Mouse (Mus musculus) limb, embryonic 15.5 days (tissue): ENCODE measurements around the gene Cdh5. TPM values are rescaled to one million over a fixed set of nuclear protein-coding genes. Genes with fewer than 3 reads are reported as not detected.
"Not testable (repeated sequence)": the region's sequence is repeated elsewhere in the genome, so short reads cannot be mapped to it uniquely, and the experiment has no call there.

Experiments used
- ATAC-seq: fragments of 200-750 bp; cut with Nextera tagmentation; 2 replicates; pipeline ENCODE4 v1.8.0; 2017; ENCODE audit warnings: low read depth, moderate TSS enrichment; ENCODE audit not compliant: insufficient number of reproducible peaks, low FRiP score, low TSS enrichment
- H3K27ac ChIP-seq: fragments of 300-500 bp; sonication (generic); 2 replicates; pipeline ENCODE4 v1.5.1; 2015; ENCODE audit warnings: moderate library complexity, mild to moderate bottlenecking, inconsistent platforms
- H3K27me3 ChIP-seq: fragments of 300-500 bp; sonication (generic); 2 replicates; pipeline ENCODE4 v1.6.1; 2015; ENCODE audit warnings: inconsistent platforms
- H3K36me3 ChIP-seq: fragments of 300-500 bp; sonication (generic); 2 replicates; pipeline ENCODE4 v1.6.1; 2015; ENCODE audit warnings: inconsistent platforms
- H3K4me1 ChIP-seq: fragments of 300-500 bp; sonication (generic); 2 replicates; pipeline ENCODE4 v1.6.1; 2015; ENCODE audit warnings: inconsistent platforms
- H3K4me2 ChIP-seq: fragments of 300-500 bp; sonication (generic); 2 replicates; pipeline ENCODE4 v1.6.1; 2015; ENCODE audit warnings: mild to moderate bottlenecking, inconsistent platforms
- H3K4me3 ChIP-seq: fragments of 300-500 bp; sonication (generic); 2 replicates; pipeline ENCODE4 v1.5.1; 2015; ENCODE audit warnings: mild to moderate bottlenecking, inconsistent platforms
- H3K9ac ChIP-seq: fragments of 300-500 bp; sonication (generic); 2 replicates; pipeline ENCODE4 v1.6.1; 2015; ENCODE audit warnings: inconsistent platforms
- H3K9me3 ChIP-seq: fragments of 300-500 bp; sonication (generic); 2 replicates; pipeline ENCODE4 v1.6.1; 2016; ENCODE audit warnings: inconsistent platforms
- WGBS: fragments of 180-500 bp; shearing (Covaris S2); methylation state at CpG from one replicate; pipeline ENCODE4 v1.1.7; 2015; 5-methylcytosine and 5-hydroxymethylcytosine counted together
- polyA plus RNA-seq: library from polyadenylated mRNA; unstranded; fragments of >200 nt; fragmentation: Nextera tagmentation; extraction: Ambion mirVana; gene quantifications from 2 replicates; pipeline ENCODE4 v1.2.1, GENCODE M21; 2015

Gene Cdh5
- polyA plus RNA-seq, 1 experiment from 2014 or later, result 31.6 TPM

DNA sequence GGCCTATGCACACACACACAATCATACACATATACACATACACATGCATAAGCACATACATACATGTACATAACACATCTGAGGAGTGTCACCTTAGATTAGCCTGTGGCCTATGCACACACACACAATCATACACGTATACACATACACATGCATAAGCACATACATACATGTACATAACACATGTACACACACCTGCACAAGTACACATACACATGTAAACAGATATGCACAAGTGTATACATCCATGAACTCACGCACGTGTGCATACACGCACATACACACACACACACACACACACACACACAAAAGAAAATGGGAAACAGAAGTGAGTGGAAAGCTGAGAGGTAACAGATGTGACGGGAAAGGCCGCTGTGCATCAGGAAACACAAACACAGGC is 26.3 kb upstream of the Cdh5 start:
- Histone ChIP-seq H3K9ac (no peak overlapping the region), H3K36me3 (no peaks in the 10 kb centered on the region), H3K27ac (no peak overlapping the region), H3K4me3 (no peak overlapping the region), H3K27me3 (no peaks in the 10 kb centered on the region), H3K4me2 (no peak overlapping the region), H3K4me1 (peaks cover 12% of the 10 kb centered on the region; the same call in 1 of the 2 replicates), H3K9me3 (no peaks in the 10 kb centered on the region)
- ATAC-seq, result no peak
- 72% methylated on average over 6 of the region's 6 CpGs for WGBS

DNA sequence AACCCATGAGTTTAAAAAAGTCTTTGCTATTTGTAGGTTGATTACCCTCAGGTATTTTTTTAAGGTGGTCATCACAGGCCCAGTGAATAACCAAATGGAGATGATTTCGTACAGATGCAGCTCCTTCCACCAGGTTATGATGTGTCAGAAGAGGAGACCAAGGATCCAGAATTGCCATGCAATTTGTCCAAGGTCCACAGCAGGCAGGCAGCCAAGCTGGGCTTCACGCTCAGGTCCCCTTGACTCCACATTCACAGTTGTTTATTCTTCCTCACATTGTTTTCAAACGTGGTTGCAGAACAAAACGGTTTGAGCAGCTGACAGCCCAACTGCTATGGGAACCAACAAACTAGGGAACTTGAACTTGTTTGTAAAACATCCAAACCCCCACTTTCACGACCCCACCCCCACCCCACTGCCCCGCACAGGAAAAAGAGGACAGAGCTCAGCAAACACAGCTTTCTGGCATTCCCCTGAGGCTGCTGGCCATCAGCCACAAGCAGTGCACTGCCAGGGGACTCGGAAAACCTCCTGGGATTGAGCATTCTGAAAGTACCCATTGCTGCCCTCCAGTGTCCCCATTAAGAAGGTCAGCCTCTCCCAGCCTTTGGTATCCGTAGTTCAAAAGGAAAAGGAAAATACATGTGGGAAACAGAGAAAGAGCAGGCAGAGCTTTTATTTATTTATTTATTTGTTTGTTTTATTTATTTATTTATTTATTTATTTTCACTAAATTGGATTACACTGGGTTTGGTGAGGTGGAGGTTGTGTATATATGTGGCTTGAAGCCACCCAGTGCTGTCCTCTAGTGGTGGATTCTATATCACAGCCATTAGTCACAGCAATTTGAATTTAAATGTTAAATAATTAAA is 24.6 kb upstream of the Cdh5 start:
- no peak; the same call in 1 of the 2 replicates for ATAC-seq
- H3K27me3 ChIP-seq, result no peaks in the 10 kb centered on the region
- H3K27ac ChIP-seq, result no peak overlapping the region

DNA sequence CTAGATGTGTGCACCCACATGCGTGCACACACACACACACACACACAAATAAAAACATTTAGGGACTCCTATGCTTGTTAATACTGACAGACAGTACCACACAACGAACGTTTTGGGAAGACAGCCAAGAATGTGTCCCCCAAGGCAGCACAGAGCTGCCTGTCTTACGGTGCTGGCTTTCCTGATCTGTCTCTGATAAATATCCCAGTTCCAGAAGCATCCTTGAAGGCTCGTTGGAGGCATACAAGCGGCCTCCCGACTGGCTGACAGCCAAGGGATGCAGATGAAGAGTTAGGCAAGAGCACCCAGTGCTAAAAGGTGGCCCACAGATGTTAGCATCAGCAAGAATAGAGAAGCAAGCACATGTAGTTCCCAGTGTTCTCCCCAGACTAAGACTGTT is 23.3 kb upstream of the Cdh5 start:
- 29% methylated on average over 7 of the region's 7 CpGs for WGBS
- Histone ChIP-seq H3K4me2 (no peak overlapping the region), H3K4me1 (0 out of 2 replicates have a peak, but pooled peaks cover 4% of the 10 kb centered on the region), H3K4me3 (no peak overlapping the region), H3K27ac (no peak overlapping the region), H3K36me3 (no peaks in the 10 kb centered on the region), H3K27me3 (no peaks in the 10 kb centered on the region), H3K9me3 (no peaks in the 10 kb centered on the region), H3K9ac (no peak overlapping the region)
- ATAC-seq, result no peak

More for the DNA sequence above, 24.6 kb upstream of the Cdh5 start:
- 32% methylated on average over 8 of the region's 8 CpGs for WGBS
- H3K4me3 ChIP-seq, result no peak overlapping the region
- H3K4me1 ChIP-seq, result 0 out of 2 replicates have a peak, but pooled peaks cover 4% of the 10 kb centered on the region
- no peak overlapping the region for H3K9ac ChIP-seq
- no peaks in the 10 kb centered on the region for H3K9me3 ChIP-seq
- no peaks in the 10 kb centered on the region for H3K36me3 ChIP-seq
- H3K4me2 ChIP-seq, result 0 out of 2 replicates have a peak overlapping the region, but pooled peaks have one; percentile 19

DNA sequence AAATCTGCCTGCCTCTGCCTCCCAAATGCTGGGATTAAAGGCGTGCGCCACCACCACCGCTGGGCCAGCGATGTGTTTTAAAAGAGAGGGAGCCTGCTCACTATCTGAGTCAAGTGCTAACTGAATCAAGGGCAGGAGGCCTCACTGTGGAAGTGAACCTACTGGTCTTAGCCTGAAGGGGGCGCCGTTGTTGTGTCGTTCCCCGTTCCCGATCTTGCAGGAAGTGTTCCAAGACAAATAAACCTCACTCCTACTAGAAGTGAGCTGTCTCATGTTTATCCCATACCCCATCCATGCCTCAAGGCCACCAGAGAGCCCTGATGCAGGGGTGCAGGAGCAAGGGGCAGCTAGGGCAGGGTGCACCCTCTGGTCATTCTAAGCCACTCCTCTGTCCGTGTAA is 16.1 kb upstream of the Cdh5 start:
- Histone ChIP-seq H3K27ac (no peak overlapping the region), H3K9me3 (no peaks in the 10 kb centered on the region)

DNA sequence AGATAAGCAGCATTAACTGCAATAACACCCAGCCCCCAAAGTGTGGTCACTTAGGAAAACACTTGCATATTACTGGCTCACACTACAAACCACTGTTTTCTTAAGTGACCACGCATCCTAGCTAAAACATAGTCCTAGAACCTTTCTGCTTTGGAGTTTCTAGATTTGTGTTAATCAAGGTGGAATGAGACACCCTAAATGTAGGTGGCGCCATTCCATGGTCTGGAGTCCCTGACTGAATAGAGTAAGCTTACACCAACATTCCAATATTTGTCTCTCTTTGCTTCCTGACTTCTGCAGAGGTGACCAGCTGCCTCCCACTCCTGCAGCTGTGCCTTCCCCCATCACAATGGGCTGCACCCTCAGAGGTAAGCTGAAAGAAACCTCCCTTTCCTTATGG is 14.8 kb upstream of the Cdh5 start:
- Histone ChIP-seq H3K27ac (no peak overlapping the region), H3K36me3 (no peaks in the 10 kb centered on the region), H3K4me2 (no peak overlapping the region), H3K27me3 (no peaks in the 10 kb centered on the region), H3K9me3 (no peaks in the 10 kb centered on the region), H3K4me1 (no peaks in the 10 kb centered on the region), H3K4me3 (no peak overlapping the region), H3K9ac (no peak overlapping the region)
- ATAC-seq, result no peak
- 72% methylated on average over 2 of the region's 2 CpGs for WGBS

More for the DNA sequence above, 16.1 kb upstream of the Cdh5 start:
- Histone ChIP-seq H3K4me3 (no peak overlapping the region), H3K4me1 (no peaks in the 10 kb centered on the region), H3K9ac (no peak overlapping the region), H3K36me3 (no peaks in the 10 kb centered on the region), H3K4me2 (no peak overlapping the region), H3K27me3 (no peaks in the 10 kb centered on the region)
- WGBS, result 82% methylated on average over 10 of the region's 10 CpGs
- ATAC-seq, result no peak

DNA sequence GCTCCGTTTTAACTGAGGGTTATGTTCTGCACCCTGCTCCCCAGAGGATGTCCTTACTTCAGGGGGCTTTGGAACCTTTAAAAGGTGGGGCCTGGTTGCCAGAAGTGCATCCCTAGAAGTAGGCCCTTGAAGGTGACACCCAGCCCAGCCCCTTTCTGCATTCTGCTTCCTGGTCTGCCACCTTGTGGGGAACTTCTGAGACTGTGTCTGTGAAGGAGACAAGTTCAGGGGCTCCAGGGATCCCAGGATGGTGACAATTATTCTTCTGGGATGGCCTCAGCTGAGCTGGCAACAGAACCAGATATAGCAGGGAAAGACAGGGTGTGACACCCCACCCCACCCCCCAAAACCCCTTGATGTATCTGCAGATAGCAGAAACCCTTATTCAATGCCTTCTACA is 14.3 kb upstream of the Cdh5 start:
- Histone ChIP-seq H3K4me2 (no peak overlapping the region), H3K9ac (no peak overlapping the region), H3K9me3 (no peaks in the 10 kb centered on the region), H3K27me3 (no peaks in the 10 kb centered on the region), H3K27ac (no peak overlapping the region), H3K4me3 (no peak overlapping the region), H3K36me3 (no peaks in the 10 kb centered on the region), H3K4me1 (no peaks in the 10 kb centered on the region)
- ATAC-seq, result no peak
- 42% methylated on average over 1 of the region's 1 CpGs for WGBS

DNA sequence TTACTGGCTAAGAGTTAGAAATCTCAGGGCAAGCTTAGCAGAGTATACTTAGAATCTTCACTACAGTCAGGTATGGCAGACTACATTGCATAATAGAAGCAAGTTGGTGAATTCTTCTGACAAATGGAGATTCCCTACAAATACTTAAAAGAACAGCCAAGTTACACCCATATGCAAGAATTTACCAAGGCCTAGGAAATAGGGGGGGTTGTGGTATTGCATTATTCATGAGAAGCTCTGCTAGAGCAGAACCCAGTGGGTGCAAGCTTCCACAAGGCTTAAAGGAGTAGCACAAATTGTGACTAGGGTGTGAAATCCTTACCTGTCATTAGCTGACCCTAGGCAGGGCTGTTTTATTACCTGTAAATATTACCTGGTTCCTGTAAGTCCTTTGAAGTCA is 13.5 kb upstream of the Cdh5 start:
- ATAC-seq, H3K27me3 ChIP-seq, H3K4me1 ChIP-seq, H3K27ac ChIP-seq, H3K36me3 ChIP-seq, H3K9ac ChIP-seq, H3K9me3 ChIP-seq, H3K4me3 ChIP-seq, H3K4me2 ChIP-seq: not testable (repeated sequence)

DNA sequence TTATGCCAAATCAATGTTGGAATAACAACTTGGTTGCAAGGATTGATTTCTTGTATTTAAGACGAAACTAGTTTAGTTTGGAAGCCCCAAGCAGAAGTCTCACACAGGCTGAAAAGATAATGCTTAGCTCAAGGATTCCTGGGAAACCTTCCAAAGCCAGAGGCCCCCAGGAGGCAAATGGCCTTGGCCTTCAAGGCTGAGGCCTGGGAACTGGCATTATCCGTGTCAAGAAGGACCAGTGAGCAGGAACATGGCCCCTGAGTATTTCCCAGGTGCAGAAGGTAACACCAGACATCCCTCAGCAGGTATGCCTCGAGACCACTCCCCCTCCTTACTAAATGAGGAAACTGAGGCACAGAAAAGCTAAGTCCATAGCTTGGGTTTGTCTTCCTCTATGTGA is 12.5 kb upstream of the Cdh5 start:
- Histone ChIP-seq H3K27me3 (no peaks in the 10 kb centered on the region), H3K4me2 (no peak overlapping the region), H3K4me3 (no peak overlapping the region), H3K36me3 (no peaks in the 10 kb centered on the region), H3K4me1 (no peaks in the 10 kb centered on the region), H3K27ac (no peak overlapping the region), H3K9me3 (no peaks in the 10 kb centered on the region), H3K9ac (no peak overlapping the region)
- ATAC-seq, result no peak
- 63% methylated on average over 3 of the region's 3 CpGs for WGBS

DNA sequence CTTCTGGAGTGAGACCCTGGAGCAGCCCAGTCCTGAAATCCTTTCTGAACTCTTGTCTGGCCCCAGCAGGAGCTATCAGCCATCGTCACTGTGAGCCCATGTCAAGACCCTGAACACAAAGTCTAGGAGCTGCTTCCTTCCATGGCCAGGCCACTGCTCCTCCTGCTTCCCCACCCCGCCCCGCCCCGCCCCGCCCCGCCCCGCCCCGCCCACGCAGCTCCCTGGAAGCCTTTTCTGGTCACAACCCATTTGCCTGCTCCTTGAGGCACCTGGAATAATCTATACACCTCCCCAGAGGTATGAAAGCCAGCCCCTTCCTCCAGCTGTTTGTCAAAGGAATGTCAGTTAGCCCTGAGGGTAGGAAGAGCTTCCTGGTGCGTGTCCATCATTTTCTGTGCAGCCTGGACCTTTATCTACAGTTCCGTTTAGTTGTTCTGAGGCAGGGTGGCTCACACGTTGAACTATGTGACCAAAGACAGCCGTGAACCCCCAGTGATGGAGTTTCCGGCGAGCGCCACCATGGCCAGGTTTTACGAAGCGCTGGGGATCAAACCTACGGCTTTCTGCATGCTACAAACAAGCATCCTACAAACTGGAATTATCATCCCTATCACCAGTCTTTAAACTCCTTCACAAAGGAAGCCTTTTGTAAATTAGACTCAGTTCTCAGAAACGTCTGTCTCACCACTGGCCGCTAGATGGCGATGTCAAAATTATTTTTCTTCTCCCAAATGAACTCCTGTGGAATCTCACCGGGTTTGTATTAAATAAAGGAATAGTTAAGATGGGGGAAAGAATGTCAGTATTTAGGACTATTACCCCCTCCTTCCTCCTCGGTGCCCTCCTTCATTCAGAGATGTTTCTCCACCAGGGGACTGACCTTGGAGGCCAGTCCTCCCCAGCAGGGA is 10.2 kb upstream of the Cdh5 start:
- H3K9me3 ChIP-seq, ATAC-seq, H3K9ac ChIP-seq, H3K27ac ChIP-seq, H3K36me3 ChIP-seq, H3K4me1 ChIP-seq, H3K27me3 ChIP-seq: not testable (repeated sequence)
- Histone ChIP-seq H3K4me3 (peak overlapping the region; percentile 11; the same call in 1 of the 2 replicates), H3K4me2 (peak overlapping the region; percentile 39)
- WGBS, result 10% methylated on average over 21 of the region's 24 CpGs

DNA sequence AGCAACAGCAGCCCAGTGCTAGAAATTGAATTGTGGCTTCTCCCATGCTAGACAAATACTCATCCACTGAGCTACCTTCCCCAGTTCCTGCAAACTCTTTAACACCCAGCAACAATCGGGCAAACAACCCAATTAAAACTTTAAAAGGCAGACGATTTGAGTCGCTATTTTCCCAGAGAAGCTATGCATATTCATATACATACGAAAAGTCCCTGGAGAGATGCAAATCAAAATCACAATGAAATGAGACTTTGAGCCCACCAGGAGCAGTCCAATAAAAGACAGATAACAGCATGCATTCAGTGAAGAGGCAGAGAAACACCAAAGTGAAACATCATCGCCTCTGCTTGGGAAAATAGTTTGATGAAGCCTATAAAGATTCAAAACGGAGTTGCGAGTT is 8.1 kb upstream of the Cdh5 start:
- no peak for ATAC-seq
- WGBS, result 41% methylated on average over 7 of the region's 7 CpGs
- no peaks in the 10 kb centered on the region for H3K9me3 ChIP-seq
- no peaks in the 10 kb centered on the region for H3K36me3 ChIP-seq
- no peak overlapping the region for H3K27ac ChIP-seq
- no peak overlapping the region for H3K4me2 ChIP-seq
- no peaks in the 10 kb centered on the region for H3K4me1 ChIP-seq
- H3K27me3 ChIP-seq, result no peaks in the 10 kb centered on the region
- H3K4me3 ChIP-seq, result no peak overlapping the region
- no peak overlapping the region for H3K9ac ChIP-seq

DNA sequence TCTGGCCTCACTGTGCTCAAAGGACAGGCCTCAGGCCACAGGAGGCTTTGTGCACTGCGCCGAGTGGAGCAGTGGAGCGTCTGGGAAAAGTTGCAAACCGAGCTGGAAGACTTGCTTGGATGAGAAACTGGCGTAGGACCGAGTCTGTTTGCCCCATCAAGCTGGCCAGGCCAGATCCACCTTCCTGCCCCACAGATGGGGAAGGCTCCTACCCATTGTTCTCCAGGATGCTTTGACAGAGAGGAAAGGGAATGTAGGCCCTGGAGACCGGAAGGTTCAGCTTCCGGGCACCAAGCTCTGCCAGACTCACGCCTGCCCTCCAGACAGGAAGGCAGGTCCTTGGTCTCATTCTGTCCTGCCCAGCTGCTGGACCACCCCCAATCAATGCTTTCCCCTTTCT is 5.8 kb upstream of the Cdh5 start:
- H3K4me1 ChIP-seq, result peaks cover 7% of the 10 kb centered on the region; the same call in 1 of the 2 replicates
- no peak overlapping the region for H3K9ac ChIP-seq
- H3K36me3 ChIP-seq, result no peaks in the 10 kb centered on the region
- no peak overlapping the region for H3K4me3 ChIP-seq
- no peaks in the 10 kb centered on the region for H3K9me3 ChIP-seq
- WGBS, result 65% methylated on average over 9 of the region's 9 CpGs
- H3K27me3 ChIP-seq, result no peaks in the 10 kb centered on the region
- H3K4me2 ChIP-seq, result no peak overlapping the region
- H3K27ac ChIP-seq, result peak overlapping the region; percentile 50; the same call in 1 of the 2 replicates
- ATAC-seq, result peak; percentile 49; the same call in 1 of the 2 replicates

DNA sequence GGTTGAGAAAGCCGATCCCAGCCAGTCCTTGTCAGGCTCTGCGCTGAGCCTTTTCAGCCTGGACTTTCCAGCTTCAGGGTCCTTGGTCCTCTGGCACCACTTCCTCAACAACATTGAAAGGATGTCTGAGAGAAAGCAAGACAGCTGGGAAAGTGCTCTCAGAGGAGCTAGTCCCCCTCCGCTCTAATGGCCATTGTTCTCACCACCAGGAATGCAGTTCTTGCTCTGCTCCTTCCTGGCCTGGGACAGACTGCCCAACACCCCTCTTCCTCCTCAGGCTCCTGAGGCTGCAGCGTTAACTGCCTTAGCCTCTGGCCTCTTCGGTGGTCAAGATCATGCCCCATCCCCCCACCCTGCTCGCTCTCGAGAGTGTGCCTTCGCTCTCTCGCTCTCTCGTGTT is 4.8 kb upstream of the Cdh5 start:
- ATAC-seq, result no peak
- H3K36me3 ChIP-seq, result no peaks in the 10 kb centered on the region
- no peak overlapping the region for H3K4me3 ChIP-seq
- 58% methylated on average over 10 of the region's 10 CpGs for WGBS
- H3K27me3 ChIP-seq, result no peaks in the 10 kb centered on the region
- no peaks in the 10 kb centered on the region for H3K9me3 ChIP-seq
- peaks cover 7% of the 10 kb centered on the region; the same call in 1 of the 2 replicates for H3K4me1 ChIP-seq
- no peak overlapping the region for H3K9ac ChIP-seq
- peak overlapping the region; percentile 19; the same call in 1 of the 2 replicates for H3K27ac ChIP-seq
- H3K4me2 ChIP-seq, result no peak overlapping the region
